26 mouse cellular contexts compared by ENCODE assay signal in the genomic region with DNA sequence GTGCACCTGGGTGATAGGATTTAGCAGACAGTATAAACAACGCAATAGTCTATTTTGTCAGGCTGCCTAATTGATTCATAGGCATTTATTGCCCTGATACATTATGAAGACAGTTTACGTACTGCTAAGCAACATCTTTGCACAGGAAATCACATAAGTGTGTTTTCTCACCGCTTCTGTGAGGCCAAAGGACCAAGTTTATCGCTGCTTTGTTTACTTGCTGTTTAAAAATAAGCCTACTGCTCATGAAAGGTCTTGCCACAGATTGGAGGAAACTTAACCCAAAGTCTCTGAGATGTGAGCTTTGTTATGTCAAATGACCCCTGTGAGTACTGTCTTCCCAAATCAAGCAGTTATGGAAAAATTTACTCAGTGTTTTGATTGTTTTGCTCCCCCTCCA.
"Had no signal": no experiment of that assay in that cellular context is flagged by ENCODE, and none has a peak within 500 bp of the region (broad histone marks: within the 10 kb centered on the region; RNA-seq: fewer than 3 reads in every experiment).

No protein-coding gene starts in this region.

- H3K4me1 ChIP-seq: heart, embryonic 10.5 days; heart, embryonic 12.5 days; hindbrain, embryonic 10.5 days; hindbrain, embryonic 12.5 days; intestine, embryonic 15.5 days; kidney, embryonic 15.5 days; limb, embryonic 10.5 days; limb, embryonic 12.5 days; liver, embryonic 13.5 days; liver, embryonic 15.5 days had no signal

- H3K9ac ChIP-seq: heart, embryonic 12.5 days; hindbrain, embryonic 12.5 days; hindbrain, embryonic 14.5 days; intestine, embryonic 15.5 days; kidney, embryonic 15.5 days; limb, embryonic 12.5 days; liver, embryonic 13.5 days; liver, embryonic 15.5 days had no signal

- DNase-seq: gastrocnemius, postnatal 10 days; gastrocnemius, postnatal 25 days; heart, postnatal 14 days; heart, postnatal 4 days; kidney, adult 9 months; kidney, postnatal 25 days; kidney, postnatal 4 days; liver; liver, embryonic 13.5 days had no signal

- H3K27ac ChIP-seq: heart, embryonic 10.5 days; hindbrain, embryonic 10.5 days; hindbrain, embryonic 12.5 days; hindbrain, embryonic 14.5 days; intestine, embryonic 15.5 days; kidney, embryonic 15.5 days; kidney, postnatal 0 days; layer of hippocampus, adult 2 months; left cerebral cortex, adult 2 months; limb, embryonic 10.5 days; limb, embryonic 12.5 days; liver, embryonic 13.5 days; liver, embryonic 15.5 days had no signal

- H3K27me3 ChIP-seq: heart, embryonic 12.5 days; hindbrain, embryonic 12.5 days; intestine, embryonic 15.5 days; kidney, embryonic 15.5 days; limb, embryonic 12.5 days; liver, embryonic 13.5 days; liver, embryonic 15.5 days had no signal

- H3K36me3 ChIP-seq: heart, embryonic 10.5 days; heart, embryonic 12.5 days; hindbrain, embryonic 10.5 days; hindbrain, embryonic 12.5 days; intestine, embryonic 15.5 days; kidney, embryonic 15.5 days; limb, embryonic 10.5 days; limb, embryonic 12.5 days; liver, embryonic 13.5 days; liver, embryonic 15.5 days had no signal

- H3K9me3 ChIP-seq: intestine, embryonic 15.5 days; kidney, embryonic 15.5 days; limb, embryonic 10.5 days; liver, embryonic 15.5 days had no signal

- H3K4me2 ChIP-seq: heart, embryonic 12.5 days; hindbrain, embryonic 12.5 days; hindbrain, embryonic 14.5 days; intestine, embryonic 15.5 days; kidney, embryonic 15.5 days; limb, embryonic 12.5 days; liver, embryonic 13.5 days; liver, embryonic 15.5 days had no signal

- H3K4me3 ChIP-seq: heart, embryonic 10.5 days; heart, embryonic 12.5 days; hindbrain, embryonic 10.5 days; hindbrain, embryonic 12.5 days; intestine, embryonic 15.5 days; kidney, embryonic 15.5 days; layer of hippocampus, adult 2 months; left cerebral cortex, adult 2 months; limb, embryonic 10.5 days; limb, embryonic 12.5 days; liver, embryonic 13.5 days; liver, embryonic 15.5 days had no signal

- ATAC-seq: forebrain, embryonic 16.5 days; hindbrain, embryonic 16.5 days; inflammation-experienced regulatory T-cells, adult 6 months; intestine, embryonic 15.5 days; intestine, postnatal 0 days had no signal
